Mouse (Mus musculus) G1E (cell line): Measurements from ENCODE around the gene Srgap3.

Experiments used
- CTCF ChIP-seq: IDR thresholded peaks from 2 replicates; pipeline ENCODE4 v1.5.1; 2012; ENCODE audit warnings: low read depth, low read length, inconsistent platforms, mixed read lengths
- GATA1 ChIP-seq: IDR thresholded peaks from 2 replicates; pipeline ENCODE4 v1.6.1; 2012; ENCODE audit warnings: borderline replicate concordance, low read length, inconsistent platforms, mixed read lengths
- GATA2 ChIP-seq: IDR thresholded peaks from 2 replicates; pipeline ENCODE4 v1.6.1; 2012; ENCODE audit warnings: low read depth, low read length, inconsistent platforms, borderline replicate concordance
- POLR2AphosphoS5 ChIP-seq: IDR thresholded peaks from 2 replicates; pipeline ENCODE4 v1.6.1; 2012; ENCODE audit warnings: low read depth, low read length, inconsistent platforms; ENCODE audit not compliant: insufficient replicate concordance
- TAL1 ChIP-seq: conservative IDR thresholded peaks from 2 replicates; pipeline ENCODE4 v1.6.1; 2012; ENCODE audit warnings: low read depth, low read length, inconsistent platforms, mixed read lengths

GRCm38 (mm10) chr6:112899711-112900110 lies 47.4 kb downstream of the Srgap3 start:
- TF ChIP-seq CTCF (no peak), GATA1 (no peak), TAL1 (no peak), POLR2AphosphoS5 (no peak), GATA2 (no peak)
